Mouse (Mus musculus) kidney, adult 2 months (tissue): ENCODE results near the gene Mlh1.

Source experiments
- CTCF ChIP-seq: fragments of 200-500 bp; conservative IDR thresholded peaks from 2 replicates; pipeline ENCODE4 v1.5.1; 2011; ENCODE audit warnings: low read depth, mild to moderate bottlenecking, control low read depth, low read length, moderate library complexity, mixed read lengths; ENCODE audit not compliant: insufficient read depth, insufficient read length
- POLR2A ChIP-seq: fragments of 200-500 bp; IDR thresholded peaks from one replicate; pipeline ENCODE4 v1.6.1; 2011; ENCODE audit warnings: low read depth, low read length, control low read depth

DNA sequence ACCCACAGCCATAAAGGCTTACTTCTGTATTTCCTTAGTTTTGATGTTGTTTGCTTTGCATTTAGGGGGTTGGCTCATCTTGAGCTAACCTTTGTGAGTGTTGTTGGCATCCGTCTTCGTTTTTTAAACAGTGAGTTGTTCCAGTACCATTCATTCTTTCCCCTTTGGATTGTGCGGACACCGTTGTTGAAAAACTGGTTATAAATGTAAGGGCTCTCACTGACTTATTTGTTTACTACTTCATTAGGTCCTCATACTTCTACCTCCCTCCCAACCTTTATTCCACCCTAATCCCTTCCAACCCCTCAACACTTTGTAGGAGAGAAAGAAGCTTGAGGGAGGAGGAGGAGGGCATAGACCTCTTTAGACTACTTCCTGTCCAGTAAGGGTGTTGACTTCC lies 73.9 kb downstream of the Mlh1 start:
- TF ChIP-seq POLR2A = no peak
- TF ChIP-seq CTCF = no peak
